Mouse (Mus musculus) bone marrow macrophage, adult 2 months (primary cell): ENCODE data around the gene Trim66. TPM values are rescaled to one million over a fixed set of nuclear protein-coding genes. Genes with fewer than 3 reads are reported as not detected.

Experiments
- H3K27ac ChIP-seq: 2 replicates; pipeline ENCODE4 v1.5.1; 2012; ENCODE audit warnings: low read depth, low read length; ENCODE audit not compliant: insufficient read depth
- H3K4me1 ChIP-seq: 2 replicates; pipeline ENCODE4 v1.6.1; 2012; ENCODE audit warnings: low read length; ENCODE audit not compliant: control insufficient read depth, insufficient read depth
- H3K4me3 ChIP-seq: 2 replicates; pipeline ENCODE4 v1.5.1; 2012; ENCODE audit warnings: mild to moderate bottlenecking, low read length, moderate library complexity; ENCODE audit not compliant: insufficient read depth
- CTCF ChIP-seq: IDR thresholded peaks from 2 replicates; pipeline ENCODE4 v1.5.1; 2012; ENCODE audit warnings: low read depth, mild to moderate bottlenecking, low read length, moderate library complexity
- POLR2A ChIP-seq: IDR thresholded peaks from 2 replicates; pipeline ENCODE4 v1.6.1; 2012; ENCODE audit warnings: mild to moderate bottlenecking, low read depth, low read length, borderline replicate concordance
- polyA plus RNA-seq: library from polyadenylated mRNA; stranded (reverse); fragments of >200 nt; gene quantifications from 2 replicates; pipeline ENCODE4 v1.2.4, GENCODE M21; 2012; ENCODE audit not compliant: missing spikeins, insufficient read depth, insufficient read length

Trim66 gene
- polyA plus RNA-seq, 1 experiment: not detected

DNA sequence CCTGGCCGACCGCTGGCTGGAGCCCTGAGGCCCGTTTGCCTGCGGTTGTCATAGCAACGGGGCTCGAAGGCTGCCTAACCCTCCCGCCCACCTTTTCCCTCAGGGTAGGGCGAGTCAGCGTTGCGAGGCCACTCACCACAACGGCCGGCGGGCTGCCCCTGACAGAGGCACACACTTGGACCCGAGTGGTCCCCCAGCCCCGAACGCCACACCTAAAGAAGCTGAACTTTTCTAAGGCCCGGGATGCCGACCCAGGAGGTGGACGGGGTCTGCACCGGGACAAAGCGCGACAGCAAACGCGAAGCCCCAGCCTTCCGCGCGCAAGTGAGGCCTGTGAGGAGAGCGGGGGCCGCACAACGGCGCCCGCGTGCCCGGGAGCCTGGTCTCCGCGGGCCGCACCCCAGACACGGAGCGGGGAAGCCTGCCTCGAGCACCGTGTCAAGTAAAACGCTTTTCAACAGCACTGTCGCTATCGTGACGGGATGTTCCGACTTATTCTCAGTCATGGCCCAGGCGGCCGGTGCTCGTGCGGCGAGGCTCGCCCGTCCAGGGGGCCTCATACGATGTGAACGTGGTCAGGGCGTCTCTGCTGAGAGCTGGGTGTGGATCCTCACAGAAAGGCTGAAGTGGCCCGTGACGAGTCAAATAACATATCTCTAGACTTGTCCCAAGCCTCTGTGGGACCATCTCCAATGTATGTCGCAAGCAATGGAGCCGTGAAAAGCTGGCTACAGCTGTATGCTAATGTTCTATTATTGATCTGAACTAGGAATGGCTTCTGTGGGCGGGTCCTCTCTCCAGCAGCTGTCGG, 68.9 kb downstream of the Trim66 start, which contains the start of gene Stk33:
Stk33 (minus strand) TSS at position 301 of the 811 bp plus-strand sequence.
- Histone ChIP-seq H3K27ac (no peak within 1 kb of the TSS), H3K4me1 (peaks cover 2% of the 10 kb centered on the region; the same call in 1 of the 2 replicates), H3K4me3 (peak within 1 kb of the TSS; percentile 6; the same call in 1 of the 2 replicates)
- TF ChIP-seq POLR2A (no peak), CTCF (no peak)

DNA sequence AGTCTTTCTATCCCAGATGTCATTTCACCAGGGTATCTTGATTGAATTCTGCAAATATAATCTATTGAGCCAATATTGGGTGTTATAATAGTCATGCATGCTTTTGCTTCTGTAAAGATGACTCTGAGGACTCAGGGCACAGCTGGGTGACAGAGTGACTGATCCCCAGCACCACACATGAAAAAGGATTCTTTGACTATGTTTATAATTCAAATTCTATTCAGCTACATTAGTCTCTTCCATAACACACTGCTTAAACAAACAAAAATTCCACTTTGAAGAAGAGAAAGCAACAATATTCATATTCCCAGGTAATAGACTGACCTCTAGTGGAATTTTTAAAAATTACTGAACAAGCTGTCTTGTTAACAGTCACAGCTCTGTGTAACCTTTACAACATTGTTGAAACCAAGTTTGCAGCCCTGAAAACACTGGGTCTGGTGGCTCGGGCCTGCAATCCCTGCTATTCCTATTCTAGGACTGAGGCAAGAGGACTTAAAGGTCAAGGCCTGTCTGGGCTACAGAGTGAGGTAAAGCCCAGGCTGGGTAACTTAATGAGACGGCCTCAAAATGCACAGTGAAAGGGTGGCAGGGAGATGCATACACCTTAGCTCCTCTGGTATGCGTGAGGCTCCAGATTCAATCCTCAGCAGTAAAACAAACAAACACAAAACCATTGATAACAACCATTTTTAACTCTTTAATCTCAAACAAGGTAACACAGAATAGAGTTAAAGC, 83.3 kb downstream of the Trim66 start:
- TF ChIP-seq CTCF (no peak), POLR2A (no peak)
- H3K4me1 ChIP-seq: no peaks in the 10 kb centered on the region
- H3K27ac ChIP-seq: no peak overlapping the region
- H3K4me3 ChIP-seq: no peak overlapping the region

DNA sequence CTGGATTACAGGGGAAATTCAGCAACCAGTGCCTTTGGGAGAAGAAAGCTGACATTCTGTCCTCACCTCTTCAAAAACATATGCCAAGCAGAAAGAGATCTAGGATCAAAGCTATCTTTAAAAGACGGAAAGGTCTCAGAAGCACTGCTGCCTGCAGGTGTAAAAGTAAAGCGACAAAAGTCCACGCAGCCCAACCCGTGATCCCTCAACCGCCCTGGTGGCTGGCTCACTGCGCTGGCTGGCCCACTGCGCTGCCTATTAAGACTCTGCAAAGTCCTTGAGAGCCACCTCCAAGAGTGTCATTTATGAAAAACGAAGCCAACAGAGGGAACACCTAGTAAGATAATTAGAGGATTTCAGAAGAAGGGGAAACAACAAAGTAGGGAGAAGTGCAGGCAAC, 85.1 kb downstream of the Trim66 start:
- Histone ChIP-seq H3K27ac (no peak overlapping the region), H3K4me1 (no peaks in the 10 kb centered on the region), H3K4me3 (no peak overlapping the region)
- TF ChIP-seq CTCF (no peak), POLR2A (no peak)

DNA sequence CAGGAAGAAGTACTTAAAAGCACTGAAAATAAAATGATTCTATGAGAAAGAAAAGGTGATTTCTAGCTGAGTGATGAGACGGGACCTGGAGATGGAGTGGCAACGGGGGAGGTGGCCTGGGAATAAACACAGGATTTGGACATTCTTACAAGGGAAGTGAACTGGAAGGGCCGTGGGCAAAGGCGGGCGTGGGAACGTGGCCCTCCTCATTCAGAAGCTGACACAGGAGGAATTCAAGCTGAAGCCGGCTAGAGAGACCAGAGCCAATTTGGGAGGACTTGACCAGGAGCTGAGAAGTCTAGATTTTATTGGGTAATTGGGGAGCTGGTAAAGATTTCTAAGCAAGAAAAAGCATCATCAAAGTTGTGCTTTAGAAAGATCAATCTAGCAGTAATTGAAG, 102.4 kb downstream of the Trim66 start:
- TF ChIP-seq POLR2A (no peak), CTCF (no peak)
- Histone ChIP-seq H3K27ac (no peak overlapping the region), H3K4me3 (no peak overlapping the region), H3K4me1 (no peaks in the 10 kb centered on the region)

DNA sequence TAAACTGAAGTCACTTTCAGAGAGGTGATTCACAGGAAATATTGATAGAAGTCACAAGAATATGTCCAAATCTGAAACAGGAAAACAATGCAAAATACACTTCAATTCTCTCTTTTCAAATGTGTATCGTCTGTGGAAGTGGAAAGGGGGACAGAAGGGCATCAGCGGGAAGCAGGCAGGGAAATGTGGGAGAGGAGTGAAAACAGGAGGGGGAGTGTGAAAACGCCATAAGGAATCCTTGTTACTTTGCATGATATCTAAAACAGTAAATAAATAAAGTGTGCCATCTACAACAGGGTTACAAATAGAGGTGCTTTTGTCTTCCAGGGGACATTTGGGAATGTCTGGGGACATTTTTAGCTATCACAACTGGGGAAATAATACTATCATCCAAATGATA, 108.6 kb downstream of the Trim66 start:
- no peak overlapping the region for H3K4me3 ChIP-seq
- TF ChIP-seq CTCF: no peak
- TF ChIP-seq POLR2A: no peak
- H3K27ac ChIP-seq: no peak overlapping the region
- no peaks in the 10 kb centered on the region for H3K4me1 ChIP-seq

Other genes starting within 250 kb of the Trim66 start
- gene Stk33, start 69.1 kb downstream of the Trim66 start, polyA plus RNA-seq: not detected in 2 replicates
- gene Rpl27a, start 11.0 kb upstream of the Trim66 start, polyA plus RNA-seq: 238 and 334 TPM in 2 replicates
- gene St5, start 195.5 kb upstream of the Trim66 start, polyA plus RNA-seq: 1.0 and 1.2 TPM in 2 replicates
- 27.8 and 29.0 TPM in 2 replicates for gene Akip1, start 195.6 kb upstream of the Trim66 start, polyA plus RNA-seq
- gene BC051019, start 215.7 kb upstream of the Trim66 start, polyA plus RNA-seq: not detected in 2 replicates
- not detected in 2 replicates for gene Ascl3, start 223.6 kb upstream of the Trim66 start, polyA plus RNA-seq
- gene Tmem9b, start 244.7 kb upstream of the Trim66 start, polyA plus RNA-seq: 91.0 and 101 TPM in 2 replicates